Mouse (Mus musculus) neural tube, embryonic 11.5 days (tissue): ENCODE results near the gene Zfp14. TPM values are rescaled to one million over a fixed set of nuclear protein-coding genes. Genes with fewer than 3 reads are reported as not detected.
A peak's percentile ranks its signal among the peaks of the same experiment; 100 is the strongest.

Experiments used
- ATAC-seq: fragments of 200-750 bp; cut with Nextera tagmentation; 2 replicates; pipeline ENCODE4 v1.8.0; 2017; ENCODE audit warnings: moderate number of reproducible peaks, mild to moderate bottlenecking, moderate TSS enrichment, moderate library complexity; ENCODE audit not compliant: insufficient read depth, low FRiP score, low TSS enrichment
- DNase-seq: peaks from one replicate; pipeline ENCODE4 v3.0.0-alpha.2; 2015; ENCODE audit warnings: low spot score
- H3K27ac ChIP-seq: fragments of 300-500 bp; sonication (generic); 2 replicates; pipeline ENCODE4 v1.5.1; 2014; ENCODE audit warnings: low read depth, mild to moderate bottlenecking, low read length
- H3K27me3 ChIP-seq: fragments of 300-500 bp; sonication (generic); 2 replicates; pipeline ENCODE4 v1.6.1; 2014; ENCODE audit warnings: mild to moderate bottlenecking, low read length, mixed read lengths; ENCODE audit not compliant: control insufficient read depth, insufficient read depth
- H3K36me3 ChIP-seq: fragments of 300-500 bp; sonication (generic); 2 replicates; pipeline ENCODE4 v1.6.1; 2014; ENCODE audit warnings: mild to moderate bottlenecking, low read length, moderate library complexity, mixed read lengths; ENCODE audit not compliant: control insufficient read depth, insufficient read depth
- H3K4me1 ChIP-seq: fragments of 300-500 bp; sonication (generic); 2 replicates; pipeline ENCODE4 v1.6.1; 2014; ENCODE audit warnings: low read length, mixed read lengths; ENCODE audit not compliant: control insufficient read depth, insufficient read depth
- H3K4me2 ChIP-seq: fragments of 300-500 bp; sonication (generic); 2 replicates; pipeline ENCODE4 v1.6.1; 2014; ENCODE audit warnings: low read depth, mild to moderate bottlenecking, moderate library complexity
- H3K4me3 ChIP-seq: fragments of 300-500 bp; sonication (generic); 2 replicates; pipeline ENCODE4 v1.5.1; 2014; ENCODE audit warnings: low read depth, low read length
- H3K9ac ChIP-seq: fragments of 300-500 bp; sonication (generic); 2 replicates; pipeline ENCODE4 v1.6.1; 2014; ENCODE audit warnings: mild to moderate bottlenecking, low read length
- H3K9me3 ChIP-seq: fragments of 300-500 bp; sonication (generic); 2 replicates; pipeline ENCODE4 v1.6.1; 2016; ENCODE audit warnings: low read length; ENCODE audit not compliant: control insufficient read depth
- WGBS: fragments of 180-500 bp; shearing (Covaris S2); extraction: QIAGEN DNeasy Blood & Tissue Kit; methylation state at CpG from one replicate; pipeline ENCODE4 v1.1.7; 2014; 5-methylcytosine and 5-hydroxymethylcytosine counted together
- polyA plus RNA-seq: library from polyadenylated mRNA; unstranded; fragments of >200 nt; fragmentation: Nextera tagmentation; extraction: Ambion mirVana; gene quantifications from 2 replicates; pipeline ENCODE4 v1.2.1, GENCODE M21; 2014

Zfp14 gene
- polyA plus RNA-seq, 1 experiment from 2014 or later = 5.7 TPM

DNA sequence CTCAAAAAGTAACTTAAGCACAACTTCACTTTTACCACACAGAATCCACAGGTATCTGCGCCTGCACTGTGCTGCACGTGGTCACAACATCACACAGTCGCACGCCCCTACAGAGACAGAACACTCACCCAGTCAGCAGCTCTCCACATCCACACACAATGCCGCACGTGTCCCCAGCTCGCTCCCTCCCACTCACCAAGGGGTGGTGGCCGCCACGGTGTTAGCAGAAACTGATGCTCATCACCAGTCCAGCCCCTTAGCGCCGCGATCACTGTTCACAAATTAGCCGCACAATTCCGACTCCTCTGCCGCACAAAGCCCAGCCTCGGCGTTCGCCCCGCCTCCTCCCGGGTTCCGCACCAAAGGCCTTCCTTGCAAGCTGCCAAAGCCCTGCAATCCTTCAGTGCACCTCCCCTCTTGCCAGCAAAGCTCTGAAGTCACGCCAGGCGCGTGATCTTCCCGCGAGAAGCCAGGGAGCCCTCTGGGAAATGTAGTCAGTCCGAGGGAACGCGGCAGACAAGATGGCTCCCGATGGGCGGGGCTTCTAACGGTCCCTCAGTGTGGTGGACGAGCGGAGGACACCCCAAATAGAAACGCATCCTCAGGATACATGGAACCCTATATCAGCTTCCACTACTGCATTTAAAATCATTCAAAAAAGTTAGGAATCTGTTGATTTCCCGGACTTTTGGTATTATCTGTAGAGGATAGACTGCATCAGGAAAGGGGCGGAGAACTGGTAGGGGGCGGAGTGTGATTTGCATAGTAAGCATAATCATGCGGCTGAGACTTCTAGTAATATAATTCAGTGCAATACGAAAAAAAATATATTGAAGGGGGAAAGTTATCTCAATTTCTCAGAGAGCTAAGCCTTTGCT, 39.2 kb upstream of the Zfp14 start, which contains the start of the genes Gm26920 and Zfp566:
Gene Gm26920, minus strand, starts transcription at position 319 of the 878 bp plus-strand sequence.
Gene Zfp566, minus strand, starts transcription at position 436 of the 878 bp plus-strand sequence.
- DNase-seq (peak; percentile 98), ATAC-seq (peak; percentile 87)
- H3K4me2 ChIP-seq = peak within 1 kb of the TSS; percentile 70
- no peaks in the 10 kb centered on the region for H3K9me3 ChIP-seq
- peak within 1 kb of the TSS; percentile 76 for H3K27ac ChIP-seq
- no peaks in the 10 kb centered on the region for H3K27me3 ChIP-seq
- H3K9ac ChIP-seq = peak within 1 kb of the TSS; percentile 80
- peaks cover 7% of the 10 kb centered on the region for H3K36me3 ChIP-seq
- H3K4me1 ChIP-seq = peaks cover 7% of the 10 kb centered on the region
- WGBS = 0% methylated on average over 40 of the region's 40 CpGs
- peak within 1 kb of the TSS; percentile 66 for H3K4me3 ChIP-seq

- no peak for DNase-seq
- peaks cover 7% of the 10 kb centered on the region for H3K4me1 ChIP-seq
- no peaks in the 10 kb centered on the region for H3K27me3 ChIP-seq
- no peaks in the 10 kb centered on the region for H3K9me3 ChIP-seq
- peak overlapping the region; percentile 66 for H3K4me3 ChIP-seq
- H3K36me3 ChIP-seq = peaks cover 10% of the 10 kb centered on the region
- peak overlapping the region; percentile 80 for H3K9ac ChIP-seq
- H3K27ac ChIP-seq = no peak overlapping the region
- H3K4me2 ChIP-seq = peak overlapping the region; percentile 70
- 22% methylated on average over 6 of the region's 6 CpGs for WGBS
- ATAC-seq = no peak
Measured at GRCm38 (mm10) chr7:30089405-30089804, 38.2 kb upstream of the Zfp14 start.

DNA sequence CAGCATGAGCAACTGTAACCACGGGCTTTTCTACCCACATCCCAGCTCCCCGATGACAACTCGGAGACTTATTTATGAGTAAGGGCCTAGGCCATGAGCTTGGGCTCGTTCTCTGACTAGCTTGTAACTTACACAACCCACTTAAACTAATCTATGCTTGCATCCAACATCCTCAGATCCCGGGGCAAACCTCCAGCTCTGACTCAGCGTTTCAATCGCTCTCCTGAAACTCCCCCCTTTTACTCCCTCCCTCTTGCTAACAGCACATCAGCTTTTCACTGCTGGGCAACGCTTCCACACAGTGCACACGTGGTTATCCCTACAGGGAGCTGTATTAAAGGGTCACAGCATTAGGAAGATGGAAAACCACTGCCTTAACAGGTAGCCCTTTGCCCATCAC, 35.3 kb upstream of the Zfp14 start:
- Histone ChIP-seq H3K4me1 (peaks cover 7% of the 10 kb centered on the region), H3K9me3 (no peaks in the 10 kb centered on the region), H3K27ac (no peak overlapping the region), H3K9ac (no peak overlapping the region), H3K36me3 (peaks cover 10% of the 10 kb centered on the region), H3K4me3 (no peak overlapping the region), H3K27me3 (no peaks in the 10 kb centered on the region), H3K4me2 (no peak overlapping the region)
- no peak for ATAC-seq
- DNase-seq = no peak
- WGBS = 95% methylated on average over 9 of the region's 9 CpGs

- peak; percentile 91 for DNase-seq
- peaks cover 2% of the 10 kb centered on the region; the same call in 1 of the 2 replicates for H3K4me1 ChIP-seq
- WGBS = under 1% methylated on average over 50 of the region's 50 CpGs
- no peaks in the 10 kb centered on the region for H3K27me3 ChIP-seq
- ATAC-seq = peak; percentile 92
- no peaks in the 10 kb centered on the region for H3K36me3 ChIP-seq
- no peaks in the 10 kb centered on the region for H3K9me3 ChIP-seq
- H3K9ac ChIP-seq = peak within 1 kb of the TSS; percentile 79
- H3K27ac ChIP-seq = peak within 1 kb of the TSS; percentile 67; the same call in 1 of the 2 replicates
- peak within 1 kb of the TSS; percentile 90 for H3K4me2 ChIP-seq
- peak within 1 kb of the TSS; percentile 76 for H3K4me3 ChIP-seq
Measured at GRCm38 (mm10) chr7:30072146-30073028, 21.2 kb upstream of the Zfp14 start, which contains the start of gene Zfp82. Zfp82 (minus strand) TSS chr7:30072900.

- DNase-seq = no peak
- WGBS = 83% methylated on average over 5 of the region's 5 CpGs
- Histone ChIP-seq H3K4me2 (no peak overlapping the region), H3K4me1 (no peaks in the 10 kb centered on the region), H3K4me3 (no peak overlapping the region), H3K9me3 (no peaks in the 10 kb centered on the region), H3K36me3 (peaks cover 4% of the 10 kb centered on the region; the same call in 1 of the 2 replicates), H3K9ac (no peak overlapping the region), H3K27ac (no peak overlapping the region), H3K27me3 (no peaks in the 10 kb centered on the region)
- no peak for ATAC-seq
Measured at GRCm38 (mm10) chr7:30064622-30065021, 13.4 kb upstream of the Zfp14 start.

- Histone ChIP-seq H3K4me3 (no peak overlapping the region), H3K36me3 (peaks cover 7% of the 10 kb centered on the region; the same call in 1 of the 2 replicates), H3K9ac (no peak overlapping the region), H3K9me3 (no peaks in the 10 kb centered on the region), H3K4me2 (no peak overlapping the region), H3K27me3 (no peaks in the 10 kb centered on the region), H3K4me1 (no peaks in the 10 kb centered on the region), H3K27ac (no peak overlapping the region)
- DNase-seq = peak; percentile 40
- WGBS = 93% methylated on average over 5 of the region's 5 CpGs
- no peak for ATAC-seq
Measured at GRCm38 (mm10) chr7:30062478-30062877, 11.3 kb upstream of the Zfp14 start.

DNA sequence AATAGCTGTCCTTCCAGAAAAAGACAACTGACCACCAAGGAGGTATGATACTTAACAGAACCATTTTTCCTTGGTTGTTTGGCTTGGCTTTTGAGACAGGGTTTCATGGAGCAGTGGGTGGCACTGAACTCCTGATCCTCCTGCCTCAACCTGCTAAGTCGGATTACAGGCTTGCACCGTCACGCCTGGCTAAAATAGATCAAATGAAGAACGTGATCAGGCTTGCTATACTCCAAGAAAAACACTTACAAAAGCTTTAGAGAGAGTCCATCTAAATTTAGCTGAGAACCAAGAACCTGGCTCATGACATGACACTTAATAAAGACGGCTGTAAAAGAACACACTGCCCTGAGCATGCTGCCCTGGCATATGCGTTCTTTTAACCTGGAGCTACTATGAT, 9.2 kb upstream of the Zfp14 start:
- DNase-seq (no peak), ATAC-seq (no peak)
- WGBS = 88% methylated on average over 6 of the region's 6 CpGs
- H3K9me3 ChIP-seq = no peaks in the 10 kb centered on the region
- H3K27me3 ChIP-seq = no peaks in the 10 kb centered on the region
- H3K4me2 ChIP-seq = no peak overlapping the region
- no peak overlapping the region for H3K4me3 ChIP-seq
- no peaks in the 10 kb centered on the region for H3K4me1 ChIP-seq
- no peak overlapping the region for H3K9ac ChIP-seq
- peaks cover 11% of the 10 kb centered on the region for H3K36me3 ChIP-seq
- no peak overlapping the region for H3K27ac ChIP-seq

- ATAC-seq (no peak), DNase-seq (no peak)
- H3K27me3 ChIP-seq = no peaks in the 10 kb centered on the region
- no peak overlapping the region for H3K4me2 ChIP-seq
- peaks cover 4% of the 10 kb centered on the region for H3K36me3 ChIP-seq
- no peak overlapping the region for H3K9ac ChIP-seq
- no peaks in the 10 kb centered on the region for H3K9me3 ChIP-seq
- no peak overlapping the region for H3K4me3 ChIP-seq
- H3K4me1 ChIP-seq = no peaks in the 10 kb centered on the region
- WGBS = 8% methylated on average over 3 of the region's 3 CpGs
- no peak overlapping the region for H3K27ac ChIP-seq
Measured at GRCm38 (mm10) chr7:30053591-30053990, 2.4 kb upstream of the Zfp14 start.
